Mouse (Mus musculus) liver, adult 2 months (tissue): ENCODE results near the gene Plxnd1.

Source experiments
- CTCF ChIP-seq: fragments of 200-500 bp; IDR thresholded peaks from 2 replicates; pipeline ENCODE4 v1.5.1; 2011; ENCODE audit warnings: low read depth, low read length, control low read depth
- POLR2A ChIP-seq: fragments of 200-500 bp; IDR thresholded peaks from 2 replicates; pipeline ENCODE4 v1.6.1; 2011; ENCODE audit warnings: low read length, control low read depth; ENCODE audit not compliant: insufficient read depth; ENCODE audit errors: extremely low read depth

DNA sequence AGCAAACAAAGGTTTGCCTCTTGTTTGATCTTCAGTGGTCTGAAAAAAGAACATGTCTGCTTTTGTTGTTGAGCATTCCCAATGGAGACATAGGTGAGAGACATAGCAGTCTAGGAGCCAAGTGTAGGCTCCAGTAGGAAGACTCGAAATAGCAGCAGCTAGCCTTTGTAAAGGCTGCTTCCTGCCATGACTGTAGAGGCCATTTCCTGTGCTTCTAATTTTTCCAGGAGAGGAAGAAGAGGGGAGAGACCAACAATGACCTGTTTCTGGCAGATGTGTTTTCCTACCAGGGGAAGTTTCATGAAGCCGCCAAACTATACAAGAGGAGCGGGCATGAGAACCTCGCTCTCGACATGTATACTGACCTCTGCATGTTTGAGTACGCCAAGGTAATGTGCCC is 89.2 kb downstream of the Plxnd1 start:
- no peak for TF ChIP-seq CTCF
- no peak for TF ChIP-seq POLR2A
